Mouse (Mus musculus) G1E-ER4 (cell line): Measurements from ENCODE around the gene Cbs. TPM values are rescaled to one million over a fixed set of nuclear protein-coding genes. Genes with fewer than 3 reads are reported as not detected.

ENCODE experiments used
- GATA1 ChIP-seq: IDR thresholded peaks from one replicate; pipeline ENCODE4 v1.8.0; 2012; ENCODE audit warnings: low read length, inconsistent platforms
- polyA plus RNA-seq: library from polyadenylated mRNA; stranded (reverse); fragments of >175 nt; gene quantifications from 2 replicates; pipeline ENCODE4 v1.2.3, GENCODE M21; 2012

Gene Cbs
- polyA plus RNA-seq, 1 experiment: not detected

- no peak for TF ChIP-seq GATA1
Observed at GRCm38 (mm10) chr17:31627961-31628360, 9.1 kb downstream of the Cbs start.

DNA sequence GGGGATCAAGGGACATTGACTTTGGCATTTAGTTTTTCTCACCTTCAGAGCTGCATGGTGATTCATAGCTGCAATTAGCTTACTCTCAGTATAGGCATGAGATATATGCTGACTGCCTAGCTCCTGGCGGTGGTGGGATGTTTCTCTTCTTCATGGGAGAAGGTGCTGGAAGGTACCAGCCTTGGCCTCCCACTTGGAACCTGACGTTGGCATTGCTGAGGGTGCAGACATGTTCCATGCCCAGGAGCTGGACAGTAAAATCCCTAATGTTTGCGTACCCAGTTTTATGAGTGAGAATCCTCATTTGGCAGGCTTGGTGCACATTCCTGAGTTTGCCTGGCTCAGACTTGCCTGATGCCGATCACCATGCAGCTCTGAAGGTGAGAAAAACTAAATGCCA is 13.9 kb downstream of the Cbs start:
- TF ChIP-seq GATA1: no peak

DNA sequence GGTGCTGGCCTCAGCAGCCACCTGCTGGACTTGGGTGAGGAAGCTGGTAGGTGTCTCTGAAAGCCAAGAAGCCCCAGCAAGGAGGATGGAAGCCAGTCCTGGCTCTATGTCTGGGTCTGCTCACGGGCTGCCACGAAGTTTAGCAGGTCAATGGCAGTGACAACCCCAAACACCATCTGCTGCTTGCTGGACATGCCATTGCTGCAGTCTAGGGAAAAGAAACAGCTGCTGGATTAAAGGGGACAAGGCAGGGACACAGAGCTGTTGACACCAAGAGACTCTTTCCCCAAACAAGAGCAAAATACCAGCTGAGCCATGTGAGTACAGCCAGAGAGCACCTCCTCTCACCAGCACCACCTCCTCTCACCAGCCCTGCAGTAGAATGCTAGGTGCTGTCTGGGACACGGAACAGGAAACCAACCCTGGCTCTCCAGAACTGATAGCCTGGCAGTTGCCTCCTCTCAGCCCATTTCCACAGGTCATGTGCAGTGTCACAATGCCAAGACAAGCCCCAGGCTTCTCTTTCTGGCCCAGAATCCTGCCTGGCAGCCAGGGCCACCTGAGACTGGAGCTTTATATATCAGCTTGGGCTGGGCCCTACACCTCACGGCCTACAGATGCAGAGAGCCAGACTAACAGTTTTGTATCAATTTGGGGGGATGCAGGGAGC is 23.8 kb downstream of the Cbs start:
- TF ChIP-seq GATA1: no peak

DNA sequence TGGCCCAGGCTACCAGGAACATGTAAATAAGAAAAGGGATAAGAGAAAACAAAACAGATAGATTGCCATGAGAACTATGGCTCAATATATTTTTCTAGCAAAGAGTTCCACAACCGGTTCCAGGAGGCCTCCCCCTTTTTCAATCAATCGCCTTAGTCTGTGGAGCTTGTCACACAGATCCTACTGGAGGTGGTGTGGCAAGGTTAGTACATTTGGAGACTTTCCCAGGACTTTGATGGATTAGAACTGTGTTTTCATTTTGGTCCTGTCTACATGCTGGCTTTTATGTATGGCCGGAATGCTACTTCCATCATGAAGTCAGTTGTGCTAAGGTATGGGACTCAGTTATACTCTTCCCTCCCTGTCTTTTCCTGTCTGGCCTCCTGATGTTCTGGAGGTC is 27.1 kb downstream of the Cbs start:
- TF ChIP-seq GATA1: no peak

DNA sequence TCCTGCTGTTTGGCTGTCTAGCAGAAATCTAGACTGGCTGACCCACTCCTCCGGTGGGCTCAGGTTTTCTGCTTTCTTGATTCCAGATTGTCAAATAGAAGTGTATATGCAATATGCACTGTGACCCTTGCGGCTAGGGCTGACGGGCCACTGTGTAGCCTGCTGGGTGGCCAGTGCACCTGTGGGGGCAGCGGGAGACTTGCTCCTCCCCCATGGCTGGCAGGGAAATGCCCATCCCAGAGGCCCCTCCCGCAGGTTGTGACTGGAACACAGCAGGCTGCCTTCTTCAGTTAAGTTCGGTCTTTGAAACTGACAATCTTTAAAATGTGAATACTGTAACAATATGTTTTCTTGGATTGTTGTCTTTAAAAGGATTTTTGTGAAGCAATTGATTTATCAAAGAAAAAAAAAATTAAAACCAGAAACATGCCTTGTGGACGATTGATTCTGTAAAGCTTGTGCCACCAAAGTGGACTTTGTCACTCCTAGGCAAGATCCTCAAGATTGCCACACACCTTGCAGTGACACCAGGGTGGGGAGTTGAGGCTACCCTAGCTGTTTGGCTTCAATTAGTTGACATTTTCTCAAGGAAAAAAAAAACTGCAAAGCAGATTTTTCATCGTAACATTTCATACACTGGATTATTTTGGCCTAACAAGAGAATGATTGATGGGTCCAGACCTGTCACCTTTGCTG is 29.6 kb downstream of the Cbs start:
- no peak for TF ChIP-seq GATA1

DNA sequence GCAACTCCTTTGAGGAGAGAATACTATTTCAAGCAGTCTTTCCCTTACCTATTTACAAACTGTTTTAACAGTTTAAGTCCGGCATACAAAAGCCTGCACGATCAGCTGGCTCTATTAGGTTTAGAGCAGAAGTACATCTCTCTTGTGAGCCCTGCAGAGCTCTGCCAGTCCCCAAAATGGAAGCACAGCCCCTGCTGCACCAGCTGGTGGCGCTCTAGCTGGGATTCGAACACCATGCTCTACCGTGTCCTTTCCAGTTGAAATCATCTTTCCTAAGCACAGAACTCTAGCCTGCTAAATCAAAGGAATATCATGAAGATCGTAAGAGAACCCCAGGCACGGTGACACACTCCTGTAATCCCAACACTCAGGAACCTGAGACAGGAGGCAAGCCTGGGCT is 30.6 kb downstream of the Cbs start:
- no peak for TF ChIP-seq GATA1

DNA sequence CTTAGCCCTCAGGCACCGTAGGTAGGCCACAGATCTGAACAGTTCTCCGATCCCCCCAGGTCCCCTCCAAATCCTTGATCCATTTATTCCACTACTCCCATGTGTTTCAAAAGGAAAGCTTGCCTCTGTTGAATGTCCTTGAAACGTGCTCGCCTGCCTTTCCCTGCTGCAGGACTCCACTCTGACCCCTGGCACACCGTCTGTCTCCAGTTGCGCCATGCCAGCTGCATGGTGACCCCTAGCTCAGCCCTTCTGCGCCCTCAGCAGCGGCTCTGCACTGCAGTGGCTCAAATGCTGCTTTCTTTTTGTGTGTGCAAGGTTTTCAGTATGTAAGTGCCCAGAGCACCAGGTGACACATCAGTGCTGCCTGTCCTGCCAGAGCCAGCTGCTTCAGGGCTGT is 38.4 kb downstream of the Cbs start:
- no peak for TF ChIP-seq GATA1

DNA sequence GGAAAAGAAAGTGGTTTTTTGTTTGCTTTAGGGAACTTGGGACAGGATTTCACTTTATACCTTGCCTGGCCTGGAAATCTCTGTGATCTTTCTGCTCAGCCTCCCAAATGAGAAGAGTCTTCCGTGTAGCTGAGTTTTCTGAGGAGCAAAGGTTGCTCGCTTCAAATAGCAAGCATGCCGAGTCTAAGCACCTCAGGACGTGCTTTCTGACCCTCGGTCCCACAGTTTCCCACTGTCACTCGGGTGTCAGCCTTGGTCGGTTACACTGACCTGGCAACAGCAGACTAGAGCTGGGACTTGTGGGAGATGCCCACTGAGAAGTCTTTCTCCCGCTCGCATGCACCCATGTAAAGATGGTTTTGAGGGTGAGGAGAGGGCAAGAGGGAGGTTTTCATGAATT is 39.1 kb downstream of the Cbs start:
- no peak for TF ChIP-seq GATA1

DNA sequence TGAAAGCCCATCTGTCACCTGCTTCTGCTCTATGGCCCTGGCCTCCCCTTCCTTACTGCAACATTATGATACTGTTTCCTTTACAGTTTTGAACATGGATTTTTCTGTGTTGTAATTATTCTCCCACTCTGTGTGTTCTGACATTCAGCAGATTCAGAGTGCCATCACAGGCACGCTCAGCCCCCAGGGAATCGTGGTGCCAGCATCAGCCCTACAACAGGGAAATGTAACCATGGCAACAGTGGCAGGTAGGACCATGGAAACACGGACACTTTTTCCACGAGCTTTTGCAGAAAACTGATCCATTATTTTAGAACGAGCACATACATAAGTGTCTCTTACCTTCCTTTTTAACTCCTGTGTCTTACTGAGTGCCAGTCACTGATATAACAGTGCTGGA is 42.0 kb downstream of the Cbs start:
- TF ChIP-seq GATA1: no peak

GRCm38 (mm10) chr17:31594590-31594989 is 42.4 kb downstream of the Cbs start:
- TF ChIP-seq GATA1: no peak

DNA sequence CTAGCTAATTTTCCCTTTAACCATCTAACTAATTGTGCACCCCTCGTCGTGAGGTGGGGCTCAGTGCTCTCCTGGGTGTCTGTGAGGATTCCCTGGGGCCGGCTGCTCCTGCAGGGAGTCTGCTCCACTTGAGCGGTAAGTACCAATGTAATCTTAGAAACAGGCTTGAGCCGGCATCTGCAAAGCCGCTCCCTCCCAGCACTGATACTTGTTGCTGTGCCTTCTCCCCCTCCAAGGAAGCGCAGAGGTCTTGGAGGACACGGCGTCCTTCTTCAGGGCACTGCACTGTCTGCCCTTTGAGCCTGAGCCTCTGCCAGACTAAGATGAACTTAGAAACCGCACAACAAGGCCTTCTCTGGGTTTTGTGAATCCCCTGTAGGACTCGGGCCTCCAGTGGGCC is 46.2 kb downstream of the Cbs start:
- TF ChIP-seq GATA1: no peak

DNA sequence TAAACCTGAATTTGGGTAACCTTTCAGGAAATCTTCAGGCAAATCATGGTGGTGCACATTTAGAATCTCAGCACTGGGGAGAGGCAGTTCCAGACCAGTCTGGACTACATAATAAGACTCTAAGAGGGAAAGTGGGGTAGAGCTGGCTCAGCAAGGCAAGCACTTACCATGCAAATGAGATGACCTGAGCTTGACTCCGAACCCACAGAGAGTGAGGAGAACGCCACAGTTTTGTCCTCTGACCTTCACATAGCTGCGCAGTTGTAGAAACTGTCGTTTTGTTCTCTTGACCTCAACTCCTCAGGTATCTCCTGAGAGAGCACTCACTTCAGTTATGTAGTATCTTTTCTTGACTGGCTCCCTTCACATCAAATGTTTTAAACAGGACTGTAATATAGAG is 48.3 kb downstream of the Cbs start:
- TF ChIP-seq GATA1: no peak

DNA sequence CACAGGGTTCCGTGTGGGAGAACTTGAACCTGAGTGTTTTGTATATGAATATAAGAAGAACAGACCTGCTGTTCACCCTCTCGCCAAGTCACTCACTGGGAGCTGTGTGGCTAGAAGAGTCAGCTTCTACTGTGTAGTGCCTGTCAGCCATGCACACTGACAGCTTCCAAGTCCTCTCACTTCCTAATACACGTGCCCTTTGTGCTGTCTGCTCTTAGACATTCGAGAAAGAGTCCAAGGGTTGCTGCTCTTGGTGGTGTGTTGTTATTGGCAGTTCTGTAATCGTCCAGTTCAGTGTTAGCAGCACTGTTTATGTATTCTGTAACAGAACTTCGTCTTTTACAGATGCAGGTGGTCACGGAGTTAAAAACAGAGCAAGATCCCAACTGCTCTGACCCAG is 48.9 kb downstream of the Cbs start:
- TF ChIP-seq GATA1: no peak

DNA sequence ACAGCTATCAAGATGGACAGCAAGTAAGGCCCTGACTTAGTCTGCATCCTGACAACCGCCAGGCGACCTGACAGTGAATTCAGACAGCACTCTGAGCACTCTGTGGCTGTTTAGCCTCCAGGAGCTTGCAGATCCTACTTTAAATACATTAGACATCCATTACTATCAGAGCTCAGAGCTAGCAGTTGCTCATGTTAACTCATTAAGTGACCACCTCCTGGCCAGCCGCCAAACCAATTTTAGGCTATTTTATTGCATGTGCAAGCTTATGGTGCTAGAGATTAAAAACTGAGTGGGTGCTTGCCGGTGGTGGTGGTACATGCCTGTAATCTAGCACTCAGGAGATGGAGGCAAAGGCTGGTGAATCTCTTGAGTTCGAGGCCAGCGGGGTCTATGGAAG is 53.3 kb downstream of the Cbs start:
- TF ChIP-seq GATA1: no peak

GRCm38 (mm10) chr17:31583185-31583584 is 53.9 kb downstream of the Cbs start:
- no peak for TF ChIP-seq GATA1

GRCm38 (mm10) chr17:31580344-31580743 is 56.7 kb downstream of the Cbs start:
- TF ChIP-seq GATA1: no peak
